Mouse (Mus musculus) lung, postnatal 0 days (tissue): Measurements from ENCODE around the gene Cdh26. TPM values are rescaled to one million over a fixed set of nuclear protein-coding genes. Genes with fewer than 3 reads are reported as not detected.

Experiments
- ATAC-seq: fragments of 200-750 bp; cut with Nextera tagmentation; 2 replicates; pipeline ENCODE4 v1.8.0; 2017; ENCODE audit warnings: moderate library complexity
- DNase-seq: peaks from one replicate; pipeline ENCODE4 v3.0.0-alpha.2; 2016; ENCODE audit warnings: low spot score
- H3K27ac ChIP-seq: fragments of 300-500 bp; sonication (generic); 2 replicates; pipeline ENCODE4 v1.5.1; 2014; ENCODE audit warnings: antibody characterized with exemption, mild to moderate bottlenecking, low read length, mixed read lengths
- H3K27me3 ChIP-seq: fragments of 300-500 bp; sonication (generic); replicated peaks from 2 replicates; pipeline ENCODE4 v1.6.1; 2014; ENCODE audit warnings: low read length, mixed read lengths; ENCODE audit not compliant: insufficient read depth
- H3K36me3 ChIP-seq: fragments of 300-500 bp; sonication (generic); 2 replicates; pipeline ENCODE4 v1.6.1; 2014; ENCODE audit warnings: low read length, mixed read lengths; ENCODE audit not compliant: insufficient read depth
- H3K4me1 ChIP-seq: fragments of 300-500 bp; sonication (generic); 2 replicates; pipeline ENCODE4 v1.6.1; 2014; ENCODE audit warnings: antibody characterized with exemption, low read depth, low read length, mixed read lengths; ENCODE audit not compliant: insufficient read depth
- H3K4me2 ChIP-seq: fragments of 300-500 bp; sonication (generic); replicated peaks from 2 replicates; pipeline ENCODE4 v1.6.1; 2014; ENCODE audit warnings: low read depth, mild to moderate bottlenecking, low read length, moderate library complexity, mixed read lengths
- H3K4me3 ChIP-seq: fragments of 300-500 bp; sonication (generic); 2 replicates; pipeline ENCODE4 v1.5.1; 2014; ENCODE audit warnings: low read depth, low read length
- H3K9ac ChIP-seq: fragments of 300-500 bp; sonication (generic); replicated peaks from 2 replicates; pipeline ENCODE4 v1.6.1; 2014; ENCODE audit warnings: low read depth, mild to moderate bottlenecking
- H3K9me3 ChIP-seq: fragments of 300-500 bp; sonication (generic); 2 replicates; pipeline ENCODE4 v1.6.1; 2016; ENCODE audit warnings: low read length, mixed read lengths
- CTCF ChIP-seq: IDR thresholded peaks from 2 replicates; pipeline ENCODE4 v1.5.1; 2016; ENCODE audit warnings: antibody characterized with exemption, mild to moderate bottlenecking
- EP300 ChIP-seq: IDR thresholded peaks from 2 replicates; pipeline ENCODE4 v1.6.1; 2016; ENCODE audit warnings: antibody characterized with exemption, mild to moderate bottlenecking, control low read depth
- WGBS: fragments of 180-500 bp; shearing (Covaris S2); extraction: QIAGEN DNeasy Blood & Tissue Kit; methylation state at CpG from one replicate; pipeline ENCODE4 v1.1.7; 2014; 5-methylcytosine and 5-hydroxymethylcytosine counted together
- polyA plus RNA-seq: library from polyadenylated mRNA; unstranded; fragments of >200 nt; fragmentation: Nextera tagmentation; extraction: Ambion mirVana; gene quantifications from 2 replicates; pipeline ENCODE4 v1.2.1, GENCODE M21; 2015

Gene Cdh26
- polyA plus RNA-seq, 1 experiment from 2014 or later = 0.13 TPM

DNA sequence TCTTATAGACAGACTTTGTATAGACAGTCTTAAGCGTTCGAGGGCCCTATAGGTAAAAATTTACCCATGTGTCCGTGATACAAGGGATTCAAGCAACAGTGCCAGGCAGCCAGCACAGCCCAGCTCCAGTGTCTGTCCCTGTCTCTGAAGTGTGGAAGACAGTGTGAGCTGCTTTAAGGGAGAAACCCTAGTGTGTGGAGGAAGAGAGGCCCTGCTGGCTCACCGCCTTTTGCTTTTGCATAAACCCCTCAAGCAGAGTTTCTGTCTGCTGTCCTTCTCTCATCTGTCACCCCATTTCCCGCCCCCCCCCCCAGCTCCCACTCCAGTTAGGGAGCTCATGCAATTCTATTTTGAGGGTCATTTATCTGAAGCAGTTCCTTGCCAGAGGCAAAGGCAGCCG, 8.7 kb upstream of the Cdh26 start:
- H3K9me3 ChIP-seq = no peaks in the 10 kb centered on the region
- H3K27ac ChIP-seq = no peak overlapping the region
- TF ChIP-seq CTCF (no peak), EP300 (no peak)
- H3K9ac ChIP-seq = no peak overlapping the region
- ATAC-seq = no peak
- no peaks in the 10 kb centered on the region for H3K36me3 ChIP-seq
- H3K27me3 ChIP-seq = no peaks in the 10 kb centered on the region
- 48% methylated on average over 6 of the region's 6 CpGs for WGBS
- no peak for DNase-seq
- no peaks in the 10 kb centered on the region for H3K4me1 ChIP-seq
- no peak overlapping the region for H3K4me3 ChIP-seq
- no peak overlapping the region for H3K4me2 ChIP-seq

DNA sequence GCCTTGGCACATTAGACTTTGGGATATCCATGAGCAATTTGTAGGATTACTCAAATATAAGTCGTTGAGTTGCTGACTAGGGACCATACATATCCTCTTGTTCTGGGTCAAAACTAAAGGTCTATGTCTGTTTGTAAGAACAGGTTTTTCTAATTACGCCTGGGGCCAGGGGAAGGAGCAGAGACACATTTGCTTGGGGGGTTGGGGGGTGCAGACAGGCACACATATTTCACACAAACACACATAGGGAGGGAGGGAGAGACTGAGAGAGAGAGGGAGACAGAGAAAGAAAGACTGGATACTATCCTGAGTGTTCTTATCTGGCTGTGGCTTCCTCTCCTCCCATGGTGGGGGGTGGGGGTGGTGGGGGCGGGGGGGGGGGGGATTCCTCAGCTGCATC, 8.1 kb upstream of the Cdh26 start:
- WGBS = 44% methylated on average over 2 of the region's 3 CpGs
- H3K4me2 ChIP-seq = no peak overlapping the region

DNA sequence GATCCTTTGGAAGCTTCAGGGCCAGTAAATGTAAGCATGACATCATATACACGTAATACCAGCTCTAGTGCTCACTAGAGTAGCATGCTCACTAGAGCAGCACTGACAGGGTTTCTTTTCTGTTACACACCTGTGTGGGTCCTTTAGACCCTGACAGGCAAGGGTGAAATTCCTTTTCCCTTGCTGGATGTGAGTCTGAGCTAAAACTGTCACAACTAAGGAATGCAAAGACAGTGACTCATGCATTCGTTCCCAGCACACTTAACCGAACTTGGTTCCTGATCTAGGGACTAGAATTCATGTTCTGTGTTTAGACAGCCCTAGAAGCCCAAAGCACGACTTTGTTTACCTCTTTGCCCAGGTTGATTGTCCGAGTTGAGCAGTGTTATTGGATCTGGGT, 7.1 kb upstream of the Cdh26 start:
- no peak overlapping the region for H3K27ac ChIP-seq

More for the DNA sequence above, 8.1 kb upstream of the Cdh26 start:
- H3K27me3 ChIP-seq = no peaks in the 10 kb centered on the region
- H3K4me3 ChIP-seq = no peak overlapping the region
- no peak for DNase-seq
- no peaks in the 10 kb centered on the region for H3K4me1 ChIP-seq
- ATAC-seq = no peak
- no peak for TF ChIP-seq CTCF
- no peak for TF ChIP-seq EP300
- H3K36me3 ChIP-seq = no peaks in the 10 kb centered on the region
- H3K9ac ChIP-seq = no peak overlapping the region
- H3K27ac ChIP-seq = no peak overlapping the region
- H3K9me3 ChIP-seq = no peaks in the 10 kb centered on the region

DNA sequence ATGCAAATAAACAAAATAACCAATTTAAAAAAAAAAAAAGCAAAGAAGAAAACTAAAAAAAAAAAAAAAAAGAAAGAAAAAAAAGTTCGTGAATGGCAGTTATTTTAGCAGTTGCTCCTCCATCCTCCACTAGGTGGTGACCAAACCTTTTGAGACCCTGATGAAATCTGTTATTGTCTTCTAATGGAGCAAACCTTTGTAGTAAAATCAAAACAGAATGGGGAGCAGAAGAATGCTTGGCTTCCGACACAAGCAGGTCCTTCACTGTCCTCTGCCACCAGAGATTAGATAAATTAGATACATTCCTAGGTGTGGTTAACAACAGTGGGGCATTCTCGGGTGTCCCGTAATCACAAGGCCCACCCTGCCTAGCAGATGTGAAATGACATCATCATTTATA, 4.1 kb upstream of the Cdh26 start:
- Histone ChIP-seq H3K27me3 (no peaks in the 10 kb centered on the region), H3K4me1 (no peaks in the 10 kb centered on the region), H3K36me3 (no peaks in the 10 kb centered on the region), H3K4me3 (no peak overlapping the region), H3K9me3 (no peaks in the 10 kb centered on the region), H3K27ac (no peak overlapping the region), H3K9ac (no peak overlapping the region), H3K4me2 (no peak overlapping the region)
- TF ChIP-seq EP300 (no peak), CTCF (peak; percentile 69)
- 17% methylated on average over 4 of the region's 4 CpGs for WGBS
- DNase-seq (peak; percentile 47), ATAC-seq (no peak)

More for the DNA sequence above, 7.1 kb upstream of the Cdh26 start:
- H3K4me3 ChIP-seq = no peak overlapping the region
- DNase-seq (no peak), ATAC-seq (no peak)
- TF ChIP-seq CTCF = no peak
- TF ChIP-seq EP300 = no peak
- H3K4me1 ChIP-seq = no peaks in the 10 kb centered on the region
- no peak overlapping the region for H3K9ac ChIP-seq
- no peaks in the 10 kb centered on the region for H3K36me3 ChIP-seq
- H3K27me3 ChIP-seq = no peaks in the 10 kb centered on the region
- no peaks in the 10 kb centered on the region for H3K9me3 ChIP-seq
- no peak overlapping the region for H3K4me2 ChIP-seq
- 58% methylated on average over 5 of the region's 5 CpGs for WGBS

DNA sequence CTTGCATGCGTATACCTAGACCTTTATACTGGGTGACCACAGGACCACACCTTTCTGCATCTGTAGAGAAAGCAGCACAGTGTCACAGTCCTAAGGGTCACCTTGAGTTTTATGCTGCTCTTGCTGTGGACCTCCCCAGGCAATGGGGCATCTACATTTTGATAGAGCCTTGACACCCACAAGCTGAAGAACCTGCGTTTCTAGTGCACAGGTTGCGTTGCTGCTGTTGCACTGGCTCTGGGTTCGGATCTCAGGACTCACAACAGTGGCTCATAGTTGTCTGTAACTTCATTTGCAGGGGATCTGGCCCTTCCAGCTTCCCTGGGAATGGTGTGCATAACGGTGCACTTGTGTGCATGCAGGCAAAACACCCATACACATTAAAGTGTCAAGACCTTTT, 3.1 kb upstream of the Cdh26 start:
- H3K4me3 ChIP-seq = no peak overlapping the region
- no peaks in the 10 kb centered on the region for H3K36me3 ChIP-seq
- H3K9me3 ChIP-seq = no peaks in the 10 kb centered on the region
- H3K27me3 ChIP-seq = no peaks in the 10 kb centered on the region
- TF ChIP-seq CTCF = no peak
- no peak for TF ChIP-seq EP300
- H3K4me1 ChIP-seq = no peaks in the 10 kb centered on the region
- WGBS = 79% methylated on average over 5 of the region's 5 CpGs
- no peak for ATAC-seq
- H3K27ac ChIP-seq = no peak overlapping the region
- no peak overlapping the region for H3K9ac ChIP-seq
- DNase-seq = no peak
- H3K4me2 ChIP-seq = no peak overlapping the region

DNA sequence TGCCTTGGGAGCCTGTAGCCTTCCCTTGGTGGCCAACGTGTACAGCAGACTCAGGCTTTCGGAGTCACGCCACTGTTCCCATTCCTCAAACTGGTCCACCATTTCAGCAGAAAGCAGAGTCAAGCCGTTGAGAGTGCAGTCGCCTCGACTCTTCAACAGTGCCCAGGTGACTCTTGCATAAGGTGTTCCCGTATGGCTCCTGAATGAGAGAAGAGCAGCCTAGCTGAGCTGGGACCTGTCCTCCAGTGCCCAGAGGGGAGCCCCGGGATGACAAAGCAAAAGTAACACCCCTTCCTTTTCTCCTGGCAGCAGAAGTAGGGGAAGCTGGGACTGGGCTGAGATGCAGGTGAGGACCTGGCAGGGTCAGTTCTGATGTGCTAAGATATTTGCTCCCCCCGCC, 2.1 kb upstream of the Cdh26 start:
- TF ChIP-seq CTCF = no peak
- WGBS = 70% methylated on average over 9 of the region's 9 CpGs

DNA sequence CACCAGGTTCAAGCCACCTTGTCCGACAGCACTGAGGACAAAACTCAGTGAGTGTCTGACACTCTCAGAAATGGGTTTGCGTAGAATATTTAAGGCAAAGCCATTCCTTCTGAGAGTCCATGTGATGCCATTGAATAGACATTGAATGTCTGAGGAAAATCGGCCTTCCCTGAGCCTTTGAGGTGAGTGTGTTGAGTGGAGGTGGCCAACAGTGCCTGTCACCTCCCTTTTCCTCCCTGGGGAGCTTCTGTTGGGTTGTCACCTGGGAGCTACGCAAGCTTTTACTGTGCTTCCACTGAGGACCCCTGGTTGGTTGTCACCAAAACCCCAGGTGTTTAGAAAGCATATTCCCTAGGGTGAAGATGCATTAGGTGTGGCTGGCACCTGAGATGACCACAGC, 1.7 kb upstream of the Cdh26 start:
- no peak overlapping the region for H3K27ac ChIP-seq
- WGBS = 81% methylated on average over 4 of the region's 4 CpGs
- H3K27me3 ChIP-seq = no peaks in the 10 kb centered on the region
- no peaks in the 10 kb centered on the region for H3K9me3 ChIP-seq
- H3K9ac ChIP-seq = no peak overlapping the region
- H3K4me1 ChIP-seq = no peaks in the 10 kb centered on the region
- ATAC-seq (no peak), DNase-seq (no peak)
- H3K4me2 ChIP-seq = no peak overlapping the region
- TF ChIP-seq EP300 = no peak
- TF ChIP-seq CTCF = no peak
- H3K36me3 ChIP-seq = no peaks in the 10 kb centered on the region
- H3K4me3 ChIP-seq = no peak overlapping the region

More for the DNA sequence above, 2.1 kb upstream of the Cdh26 start:
- no peaks in the 10 kb centered on the region for H3K36me3 ChIP-seq
- H3K9ac ChIP-seq = no peak overlapping the region
- H3K27ac ChIP-seq = no peak overlapping the region
- DNase-seq (no peak), ATAC-seq (no peak)
- no peaks in the 10 kb centered on the region for H3K4me1 ChIP-seq
- no peaks in the 10 kb centered on the region for H3K27me3 ChIP-seq
- H3K4me2 ChIP-seq = no peak overlapping the region
- no peaks in the 10 kb centered on the region for H3K9me3 ChIP-seq
- H3K4me3 ChIP-seq = no peak overlapping the region
